Mouse (Mus musculus) heart, postnatal 0 days (tissue): ENCODE measurements around the gene Lrrc7. TPM values are rescaled to one million over a fixed set of nuclear protein-coding genes. Genes with fewer than 3 reads are reported as not detected.

ENCODE experiments used
- ATAC-seq: fragments of 200-750 bp; cut with Nextera tagmentation; 2 replicates; pipeline ENCODE4 v1.8.0; 2017; ENCODE audit warnings: low read depth, moderate number of reproducible peaks, moderate library complexity; ENCODE audit not compliant: insufficient read depth
- DNase-seq: peaks from one replicate; pipeline ENCODE4 v3.0.0-alpha.2; 2016; ENCODE audit warnings: low spot score
- H3K27ac ChIP-seq: fragments of 300-500 bp; sonication (generic); 2 replicates; pipeline ENCODE4 v1.5.1; 2014; ENCODE audit warnings: low read depth, mild to moderate bottlenecking
- H3K27me3 ChIP-seq: fragments of 300-500 bp; sonication (generic); 2 replicates; pipeline ENCODE4 v1.6.1; 2014; ENCODE audit warnings: low read length, mixed read lengths; ENCODE audit not compliant: control insufficient read depth, insufficient read depth
- H3K36me3 ChIP-seq: fragments of 300-500 bp; sonication (generic); replicated peaks from 2 replicates; pipeline ENCODE4 v1.6.1; 2014; ENCODE audit warnings: low read length, mixed read lengths; ENCODE audit not compliant: control insufficient read depth, insufficient read depth
- H3K4me1 ChIP-seq: fragments of 300-500 bp; sonication (generic); 2 replicates; pipeline ENCODE4 v1.6.1; 2014; ENCODE audit warnings: antibody characterized with exemption; ENCODE audit not compliant: control insufficient read depth, insufficient read depth
- H3K4me2 ChIP-seq: fragments of 300-500 bp; sonication (generic); 2 replicates; pipeline ENCODE4 v1.6.1; 2014; ENCODE audit warnings: low read depth, mild to moderate bottlenecking, low read length, moderate library complexity
- H3K4me3 ChIP-seq: fragments of 300-500 bp; sonication (generic); 2 replicates; pipeline ENCODE4 v1.5.1; 2014; ENCODE audit warnings: low read depth, low read length
- H3K9ac ChIP-seq: fragments of 300-500 bp; sonication (generic); replicated peaks from 2 replicates; pipeline ENCODE4 v1.6.1; 2014; ENCODE audit warnings: low read depth, low read length, mixed read lengths
- H3K9me3 ChIP-seq: fragments of 300-500 bp; sonication (generic); replicated peaks from 2 replicates; pipeline ENCODE4 v1.6.1; 2016; ENCODE audit warnings: low read length; ENCODE audit not compliant: control insufficient read depth
- CTCF ChIP-seq: IDR thresholded peaks from 2 replicates; pipeline ENCODE4 v1.5.1; 2016; ENCODE audit warnings: antibody characterized with exemption, control low read depth, low read depth
- EP300 ChIP-seq: IDR thresholded peaks from 2 replicates; pipeline ENCODE4 v1.6.1; 2016; ENCODE audit warnings: antibody characterized with exemption, low read depth
- WGBS: fragments of 180-500 bp; shearing (Covaris S2); extraction: QIAGEN DNeasy Blood & Tissue Kit; methylation state at CpG from one replicate; pipeline ENCODE4 v1.1.7; 2014; 5-methylcytosine and 5-hydroxymethylcytosine counted together
- polyA plus RNA-seq: library from polyadenylated mRNA; unstranded; fragments of >200 nt; fragmentation: Nextera tagmentation; extraction: Ambion mirVana; gene quantifications from 2 replicates; pipeline ENCODE4 v1.2.1, GENCODE M21; 2015
- total RNA-seq: library from RNA; depleted of rRNA; stranded (reverse); fragments of >200 nt; gene quantifications from 2 replicates; pipeline ENCODE4 v1.2.3, GENCODE M21; 2014; ENCODE audit warnings: low replicate concordance

Gene Lrrc7
- total and polyA plus RNA-seq, 2 experiments from 2014 or later, result 0.03 to 0.04 TPM

DNA sequence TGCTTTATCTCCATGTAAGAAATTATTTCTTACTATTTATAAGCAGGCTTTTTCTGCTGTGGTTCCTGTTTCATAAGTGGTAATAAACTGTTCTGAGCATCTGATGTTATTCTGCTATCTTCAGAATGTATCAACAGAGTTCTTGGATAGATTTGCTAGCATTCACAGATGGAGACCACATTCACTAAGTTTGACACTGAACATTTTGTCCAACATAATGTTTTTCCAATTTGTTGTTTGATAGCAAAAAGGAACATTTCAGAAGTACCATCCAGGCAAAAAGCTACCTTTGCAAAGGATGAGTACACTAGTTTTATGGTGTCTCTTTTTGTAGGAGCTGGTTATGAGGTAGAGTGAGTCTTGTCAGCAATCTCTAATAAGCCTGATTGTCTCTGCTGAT is 170.5 kb downstream of the Lrrc7 start:
- H3K27ac ChIP-seq, result no peak overlapping the region
- no peaks in the 10 kb centered on the region for H3K9me3 ChIP-seq
- no peaks in the 10 kb centered on the region for H3K4me1 ChIP-seq
- no peaks in the 10 kb centered on the region for H3K36me3 ChIP-seq
- no peak overlapping the region for H3K9ac ChIP-seq
- TF ChIP-seq CTCF (no peak), EP300 (no peak)
- H3K4me2 ChIP-seq, result no peak overlapping the region
- H3K27me3 ChIP-seq, result no peaks in the 10 kb centered on the region
- H3K4me3 ChIP-seq, result no peak overlapping the region
- DNase-seq (no peak), ATAC-seq (no peak)

- H3K4me3 ChIP-seq, result no peak overlapping the region
- H3K9me3 ChIP-seq, result no peaks in the 10 kb centered on the region
- no peaks in the 10 kb centered on the region for H3K27me3 ChIP-seq
- no peak overlapping the region for H3K9ac ChIP-seq
- ATAC-seq (no peak), DNase-seq (no peak)
- H3K4me1 ChIP-seq, result no peaks in the 10 kb centered on the region
- TF ChIP-seq EP300 (no peak), CTCF (no peak)
- H3K4me2 ChIP-seq, result no peak overlapping the region
- 37% methylated on average over 2 of the region's 2 CpGs for WGBS
- H3K27ac ChIP-seq, result no peak overlapping the region
- no peaks in the 10 kb centered on the region for H3K36me3 ChIP-seq
These were observed 174.0 kb downstream of the Lrrc7 start for GRCm38 (mm10) chr3:158388076-158388454.

DNA sequence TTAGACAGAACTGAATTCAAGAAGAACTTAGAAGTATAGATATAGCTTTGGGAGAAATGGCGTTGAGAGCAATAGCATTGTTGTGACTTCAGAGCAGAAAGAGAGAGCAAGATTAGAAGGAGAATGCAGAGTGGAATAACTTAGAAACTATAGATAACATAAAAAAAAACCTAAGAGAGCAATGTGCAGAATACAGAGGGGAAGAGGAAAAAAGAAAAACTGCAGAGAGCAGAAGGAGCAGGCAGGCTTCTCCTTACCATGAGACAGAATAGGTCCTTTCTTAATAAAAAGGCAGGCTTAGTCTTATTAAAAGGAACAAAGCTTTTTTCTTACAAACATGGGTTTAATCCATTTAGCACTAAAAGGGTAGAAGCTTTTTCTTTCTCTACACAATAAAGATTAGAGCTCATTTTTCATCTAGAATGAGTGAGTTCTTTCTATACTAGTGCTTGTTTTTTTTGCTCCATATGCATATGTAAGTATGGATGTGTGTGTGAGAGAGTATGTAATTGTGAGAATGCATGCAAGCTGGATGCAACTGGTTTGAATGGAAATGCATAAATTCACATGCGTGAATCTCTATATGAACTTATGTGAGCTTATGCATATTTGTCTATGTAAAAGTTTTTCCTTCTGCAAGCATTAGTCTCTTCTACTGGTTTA is 174.5 kb downstream of the Lrrc7 start:
- Histone ChIP-seq H3K9me3 (no peaks in the 10 kb centered on the region), H3K27ac (no peak overlapping the region), H3K4me2 (no peak overlapping the region), H3K27me3 (no peaks in the 10 kb centered on the region), H3K36me3 (no peaks in the 10 kb centered on the region), H3K9ac (no peak overlapping the region), H3K4me3 (no peak overlapping the region), H3K4me1 (no peaks in the 10 kb centered on the region)
- WGBS, result 61% methylated on average over 2 of the region's 2 CpGs
- ATAC-seq (no peak), DNase-seq (no peak)
- no peak for TF ChIP-seq CTCF
- TF ChIP-seq EP300, result no peak

DNA sequence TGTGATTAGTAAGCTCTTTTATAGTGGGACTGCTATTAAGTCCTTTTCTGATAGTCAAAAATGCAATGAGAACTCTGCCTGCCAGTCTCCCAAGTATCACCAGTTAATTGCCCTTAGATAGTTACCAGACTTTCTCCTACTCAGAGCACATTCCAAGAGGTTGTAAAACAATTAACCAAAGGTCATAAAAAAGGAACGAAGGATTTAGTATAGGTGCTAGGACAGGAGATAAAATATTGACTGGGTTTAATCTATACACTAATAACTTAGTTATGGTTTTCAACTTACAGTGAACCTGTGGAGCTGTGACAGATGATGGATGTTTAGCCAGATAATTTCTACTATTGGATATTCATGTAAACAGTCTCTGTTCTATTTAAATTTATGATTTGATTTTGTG is 175.2 kb downstream of the Lrrc7 start:
- H3K27me3 ChIP-seq, result no peaks in the 10 kb centered on the region
- no peak overlapping the region for H3K9ac ChIP-seq
- no peaks in the 10 kb centered on the region for H3K9me3 ChIP-seq
- H3K36me3 ChIP-seq, result no peaks in the 10 kb centered on the region
- ATAC-seq (no peak), DNase-seq (no peak)
- no peak overlapping the region for H3K4me3 ChIP-seq
- H3K4me2 ChIP-seq, result no peak overlapping the region
- H3K4me1 ChIP-seq, result no peaks in the 10 kb centered on the region
- TF ChIP-seq CTCF (no peak), EP300 (no peak)
- no peak overlapping the region for H3K27ac ChIP-seq
- 27% methylated on average over 1 of the region's 1 CpGs for WGBS

DNA sequence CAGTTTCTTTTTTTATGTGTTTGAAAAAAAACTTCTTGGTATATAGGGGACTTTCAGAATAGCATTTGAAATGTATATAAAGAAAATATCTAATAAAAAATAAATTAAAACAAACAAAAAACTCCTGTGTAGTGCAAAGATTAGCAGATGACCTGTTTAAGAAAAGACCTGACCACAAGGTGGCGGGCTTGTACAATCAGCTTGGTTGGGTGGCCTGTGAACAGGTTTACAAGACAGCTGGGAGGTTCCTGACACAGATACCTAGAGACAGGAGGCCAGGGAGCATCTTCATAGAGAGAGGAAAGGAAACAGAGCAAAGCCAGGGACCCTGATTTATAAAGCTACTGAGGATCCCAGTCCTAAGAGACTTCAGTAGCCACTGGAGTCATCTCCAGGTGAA is 186.1 kb downstream of the Lrrc7 start:
- Histone ChIP-seq H3K36me3 (no peaks in the 10 kb centered on the region), H3K27me3 (no peaks in the 10 kb centered on the region), H3K9ac (no peak overlapping the region), H3K4me1 (no peaks in the 10 kb centered on the region), H3K27ac (no peak overlapping the region), H3K9me3 (no peaks in the 10 kb centered on the region), H3K4me3 (no peak overlapping the region), H3K4me2 (no peak overlapping the region)
- TF ChIP-seq CTCF (peak; percentile 45), EP300 (no peak)
- 0% methylated on average over 1 of the region's 1 CpGs for WGBS
- ATAC-seq, result no peak
- DNase-seq, result no peak

DNA sequence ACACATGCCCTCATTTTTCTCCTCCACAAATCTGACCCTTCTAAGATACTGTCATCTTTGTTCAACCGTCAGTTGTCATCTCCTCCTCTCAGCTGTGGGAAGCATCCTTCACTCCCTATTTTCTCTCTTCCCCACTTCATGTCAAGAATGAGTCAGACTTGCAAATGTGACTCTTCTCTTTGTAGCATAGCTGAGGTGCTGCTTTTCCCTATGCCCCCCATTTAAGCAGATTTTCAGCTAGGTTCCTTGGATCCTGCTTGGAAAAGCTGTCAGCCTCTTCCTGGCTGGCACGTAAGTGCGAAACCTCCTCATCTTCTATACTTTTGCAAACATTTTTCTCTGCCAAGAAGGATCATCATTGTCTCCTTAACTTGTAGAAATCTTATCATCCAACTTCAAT is 192.9 kb downstream of the Lrrc7 start:
- TF ChIP-seq EP300 (no peak), CTCF (no peak)
- no peaks in the 10 kb centered on the region for H3K27me3 ChIP-seq
- ATAC-seq, result no peak
- no peak overlapping the region for H3K4me2 ChIP-seq
- 67% methylated on average over 3 of the region's 3 CpGs for WGBS
- no peak overlapping the region for H3K4me3 ChIP-seq
- H3K27ac ChIP-seq, result no peak overlapping the region
- H3K36me3 ChIP-seq, result no peaks in the 10 kb centered on the region
- no peaks in the 10 kb centered on the region for H3K4me1 ChIP-seq
- H3K9ac ChIP-seq, result no peak overlapping the region
- no peak for DNase-seq
- H3K9me3 ChIP-seq, result no peaks in the 10 kb centered on the region
